Mouse (Mus musculus) CD4-positive helper T cell, adult 2 months (primary cell): ENCODE measurements around the gene Cryba4.
A peak's percentile ranks its signal among the peaks of the same experiment; 100 is the strongest.

Experiments used
- DNase-seq: peaks from one replicate; pipeline ENCODE4 v3.0.0-alpha.2; 2012; ENCODE audit warnings: low read depth, missing footprints, low spot score

Cryba4 gene

GRCm38 (mm10) chr5:112237866-112238570 lies 14.3 kb downstream of the Cryba4 start:
- DNase-seq = no peak

- DNase-seq = no peak
Observed at GRCm38 (mm10) chr5:112237439-112237838, 14.9 kb downstream of the Cryba4 start.

GRCm38 (mm10) chr5:112236631-112237030 lies 15.7 kb downstream of the Cryba4 start:
- DNase-seq = no peak

- DNase-seq = no peak
Observed at GRCm38 (mm10) chr5:112235806-112236205, 16.5 kb downstream of the Cryba4 start.

GRCm38 (mm10) chr5:112228240-112229076 lies 23.9 kb downstream of the Cryba4 start:
- no peak for DNase-seq

GRCm38 (mm10) chr5:112227898-112228239 lies 24.4 kb downstream of the Cryba4 start:
- no peak for DNase-seq

- DNase-seq = no peak
Observed at GRCm38 (mm10) chr5:112227354-112227753, 25.0 kb downstream of the Cryba4 start.

- no peak for DNase-seq
Observed at GRCm38 (mm10) chr5:112225591-112225990, 26.7 kb downstream of the Cryba4 start.

GRCm38 (mm10) chr5:112220203-112220602 lies 32.1 kb downstream of the Cryba4 start:
- DNase-seq = peak; percentile 57

- DNase-seq = no peak
Observed at GRCm38 (mm10) chr5:112219398-112219797, 32.9 kb downstream of the Cryba4 start.

GRCm38 (mm10) chr5:112218679-112219078 lies 33.6 kb downstream of the Cryba4 start:
- DNase-seq = no peak

GRCm38 (mm10) chr5:112217031-112217430 lies 35.3 kb downstream of the Cryba4 start:
- DNase-seq = no peak

- DNase-seq = no peak
Observed at GRCm38 (mm10) chr5:112216335-112216734, 36.0 kb downstream of the Cryba4 start.

GRCm38 (mm10) chr5:112215801-112216251 lies 36.5 kb downstream of the Cryba4 start:
- no peak for DNase-seq

GRCm38 (mm10) chr5:112215291-112215751 lies 37.0 kb downstream of the Cryba4 start:
- DNase-seq = no peak

GRCm38 (mm10) chr5:112214419-112214818 lies 37.9 kb downstream of the Cryba4 start:
- peak; percentile 66 for DNase-seq

GRCm38 (mm10) chr5:112213331-112214240 lies 38.7 kb downstream of the Cryba4 start:
- no peak for DNase-seq

GRCm38 (mm10) chr5:112212711-112213264 lies 39.5 kb downstream of the Cryba4 start:
- DNase-seq = no peak

GRCm38 (mm10) chr5:112211911-112212310 lies 40.4 kb downstream of the Cryba4 start:
- DNase-seq = no peak

- DNase-seq = peak; percentile 56
Observed at GRCm38 (mm10) chr5:112210104-112210503, 42.2 kb downstream of the Cryba4 start.

GRCm38 (mm10) chr5:112208321-112208720 lies 44.0 kb downstream of the Cryba4 start:
- no peak for DNase-seq
